Mouse (Mus musculus) macrophage (primary cell): ENCODE data around the gene Pitpnc1. TPM values are rescaled to one million over a fixed set of nuclear protein-coding genes. Genes with fewer than 3 reads are reported as not detected.

Experiments
- H3K27ac ChIP-seq: fragments of 350-480 bp; formaldehyde crosslinking; 2 replicates; pipeline ENCODE4 v1.9.0; 2021
- H3K36me3 ChIP-seq: fragments of 350-480 bp; formaldehyde crosslinking; 2 replicates; pipeline ENCODE4 v1.9.0; 2021; ENCODE audit errors: inconsistent target
- H3K4me3 ChIP-seq: fragments of 350-480 bp; formaldehyde crosslinking; 2 replicates; pipeline ENCODE4 v1.9.0; 2021; ENCODE audit errors: inconsistent target
- H3K79me2 ChIP-seq: fragments of 350-480 bp; formaldehyde crosslinking; 2 replicates; pipeline ENCODE4 v1.9.0; 2021; ENCODE audit errors: inconsistent target
- WGBS: methylation state at CpG from one replicate; pipeline ENCODE4 v1.1.7; 2026; ENCODE audit warnings: inconsistent platforms; ENCODE audit not compliant: missing documents; 5-methylcytosine and 5-hydroxymethylcytosine counted together
- polyA plus RNA-seq: library from polyadenylated mRNA; stranded (reverse); fragments of 250-400 nt; gene quantifications from 3 replicates; pipeline ENCODE4 v1.2.4, GENCODE M21; 2018; ENCODE audit warnings: inconsistent platforms

Gene Pitpnc1
- polyA plus RNA-seq, 1 experiment from 2014 or later = 50.1 TPM

GRCm38 (mm10) chr11:107413251-107413655 is 57.2 kb downstream of the Pitpnc1 start:
- peaks cover 58% of the 10 kb centered on the region; the same call in 1 of the 2 replicates for H3K79me2 ChIP-seq
- H3K36me3 ChIP-seq = no peaks in the 10 kb centered on the region
- no peak overlapping the region for H3K27ac ChIP-seq
- WGBS = 41% methylated on average over 13 of the region's 14 CpGs
- no peak overlapping the region for H3K4me3 ChIP-seq

GRCm38 (mm10) chr11:107412128-107412527 is 58.4 kb downstream of the Pitpnc1 start:
- H3K27ac ChIP-seq = no peak overlapping the region
- WGBS = 56% methylated on average over 4 of the region's 4 CpGs
- no peak overlapping the region for H3K4me3 ChIP-seq

GRCm38 (mm10) chr11:107411576-107411975 is 58.9 kb downstream of the Pitpnc1 start:
- H3K36me3 ChIP-seq = no peaks in the 10 kb centered on the region
- no peak overlapping the region for H3K4me3 ChIP-seq
- H3K79me2 ChIP-seq = peaks cover 52% of the 10 kb centered on the region; the same call in 1 of the 2 replicates
- 93% methylated on average over 9 of the region's 9 CpGs for WGBS
- no peak overlapping the region for H3K27ac ChIP-seq

More at GRCm38 (mm10) chr11:107412128-107412527, 58.4 kb downstream of the Pitpnc1 start:
- peaks cover 52% of the 10 kb centered on the region; the same call in 1 of the 2 replicates for H3K79me2 ChIP-seq
- H3K36me3 ChIP-seq = no peaks in the 10 kb centered on the region

- Histone ChIP-seq H3K79me2 (peaks cover 52% of the 10 kb centered on the region; the same call in 1 of the 2 replicates), H3K36me3 (no peaks in the 10 kb centered on the region), H3K27ac (no peak overlapping the region), H3K4me3 (no peak overlapping the region)
- WGBS = 74% methylated on average over 7 of the region's 7 CpGs
Observed at GRCm38 (mm10) chr11:107410804-107411203, 59.7 kb downstream of the Pitpnc1 start.

GRCm38 (mm10) chr11:107410090-107410732 is 60.3 kb downstream of the Pitpnc1 start:
- H3K27ac ChIP-seq = no peak overlapping the region
- H3K36me3 ChIP-seq = no peaks in the 10 kb centered on the region

GRCm38 (mm10) chr11:107408886-107409285 is 61.6 kb downstream of the Pitpnc1 start:
- Histone ChIP-seq H3K36me3 (no peaks in the 10 kb centered on the region), H3K4me3 (no peak overlapping the region), H3K27ac (no peak overlapping the region), H3K79me2 (peaks cover 48% of the 10 kb centered on the region; the same call in 1 of the 2 replicates)
- WGBS = 84% methylated on average over 6 of the region's 7 CpGs

More at GRCm38 (mm10) chr11:107410090-107410732, 60.3 kb downstream of the Pitpnc1 start:
- Histone ChIP-seq H3K79me2 (peaks cover 47% of the 10 kb centered on the region; the same call in 1 of the 2 replicates), H3K4me3 (no peak overlapping the region)
- WGBS = 72% methylated on average over 5 of the region's 5 CpGs

- no peaks in the 10 kb centered on the region for H3K36me3 ChIP-seq
- peaks cover 43% of the 10 kb centered on the region; the same call in 1 of the 2 replicates for H3K79me2 ChIP-seq
- H3K27ac ChIP-seq = no peak overlapping the region
- H3K4me3 ChIP-seq = no peak overlapping the region
- 43% methylated on average over 8 of the region's 9 CpGs for WGBS
Observed at GRCm38 (mm10) chr11:107407698-107408097, 62.8 kb downstream of the Pitpnc1 start.

- 96% methylated on average over 11 of the region's 11 CpGs for WGBS
- Histone ChIP-seq H3K4me3 (no peak overlapping the region), H3K36me3 (no peaks in the 10 kb centered on the region), H3K79me2 (peaks cover 36% of the 10 kb centered on the region; the same call in 1 of the 2 replicates), H3K27ac (no peak overlapping the region)
Observed at GRCm38 (mm10) chr11:107405606-107406333, 64.7 kb downstream of the Pitpnc1 start.

- 73% methylated on average over 10 of the region's 10 CpGs for WGBS
- H3K27ac ChIP-seq = no peak overlapping the region
- H3K36me3 ChIP-seq = no peaks in the 10 kb centered on the region
- H3K79me2 ChIP-seq = peaks cover 33% of the 10 kb centered on the region; the same call in 1 of the 2 replicates
- no peak overlapping the region for H3K4me3 ChIP-seq
Observed at GRCm38 (mm10) chr11:107403309-107403708, 67.2 kb downstream of the Pitpnc1 start.

- 75% methylated on average over 5 of the region's 5 CpGs for WGBS
- no peak overlapping the region for H3K27ac ChIP-seq
- H3K79me2 ChIP-seq = peaks cover 45% of the 10 kb centered on the region; the same call in 1 of the 2 replicates
- no peak overlapping the region for H3K4me3 ChIP-seq
- no peaks in the 10 kb centered on the region for H3K36me3 ChIP-seq
Observed at GRCm38 (mm10) chr11:107401839-107402590, 68.5 kb downstream of the Pitpnc1 start.

- H3K36me3 ChIP-seq = no peaks in the 10 kb centered on the region
- 96% methylated on average over 7 of the region's 7 CpGs for WGBS
- H3K4me3 ChIP-seq = no peak overlapping the region
- H3K79me2 ChIP-seq = peaks cover 39% of the 10 kb centered on the region; the same call in 1 of the 2 replicates
- no peak overlapping the region for H3K27ac ChIP-seq
Observed at GRCm38 (mm10) chr11:107400826-107401225, 69.7 kb downstream of the Pitpnc1 start.

- 95% methylated on average over 10 of the region's 10 CpGs for WGBS
- peaks cover 40% of the 10 kb centered on the region; the same call in 1 of the 2 replicates for H3K79me2 ChIP-seq
- no peaks in the 10 kb centered on the region for H3K36me3 ChIP-seq
- H3K4me3 ChIP-seq = no peak overlapping the region
- no peak overlapping the region for H3K27ac ChIP-seq
Observed at GRCm38 (mm10) chr11:107400005-107400404, 70.5 kb downstream of the Pitpnc1 start.

- H3K27ac ChIP-seq = no peak overlapping the region
- 88% methylated on average over 10 of the region's 10 CpGs for WGBS
- H3K79me2 ChIP-seq = peaks cover 32% of the 10 kb centered on the region; the same call in 1 of the 2 replicates
- no peaks in the 10 kb centered on the region for H3K36me3 ChIP-seq
- H3K4me3 ChIP-seq = no peak overlapping the region
Observed at GRCm38 (mm10) chr11:107397326-107397998, 73.0 kb downstream of the Pitpnc1 start.

GRCm38 (mm10) chr11:107394245-107394644 is 76.3 kb downstream of the Pitpnc1 start:
- Histone ChIP-seq H3K27ac (no peak overlapping the region), H3K36me3 (no peaks in the 10 kb centered on the region)
- 82% methylated on average over 3 of the region's 3 CpGs for WGBS

More at GRCm38 (mm10) chr11:107394245-107394644, 76.3 kb downstream of the Pitpnc1 start:
- H3K4me3 ChIP-seq = no peak overlapping the region
- peaks cover 45% of the 10 kb centered on the region; the same call in 1 of the 2 replicates for H3K79me2 ChIP-seq
